Mouse (Mus musculus) CD4-positive, CD25-positive, alpha-beta regulatory T cell, adult 2 months (primary cell): Measurements from ENCODE around the gene Shroom3.

ENCODE experiments used
- DNase-seq: peaks from one replicate; pipeline ENCODE4 v3.0.0-alpha.2; 2012; ENCODE audit warnings: low read depth, low spot score

Shroom3 gene

DNA sequence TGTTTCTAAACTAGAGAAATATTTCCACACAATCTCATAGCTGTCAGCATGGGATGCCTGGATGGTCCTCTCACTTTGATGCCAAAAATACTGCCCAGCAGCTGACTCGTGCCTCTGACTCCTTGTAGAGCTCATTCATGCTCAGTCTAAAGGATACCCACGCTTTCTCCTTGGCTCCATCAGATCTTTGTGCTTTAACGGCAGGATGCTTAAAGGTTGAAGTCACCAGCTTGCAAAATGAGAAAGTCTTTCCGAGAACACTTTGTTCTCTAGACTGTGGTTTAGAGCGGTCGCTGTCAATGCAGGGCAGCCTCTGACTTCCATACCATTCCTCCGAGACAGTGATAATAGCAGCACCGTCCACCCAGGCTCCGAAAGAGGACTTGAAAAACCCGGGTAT, 249.8 kb downstream of the Shroom3 start:
- no peak for DNase-seq

- DNase-seq, result no peak
These were observed 250.5 kb downstream of the Shroom3 start for GRCm38 (mm10) chr5:92933599-92934217.

GRCm38 (mm10) chr5:92934269-92934939, 251.2 kb downstream of the Shroom3 start:
- DNase-seq, result no peak

- no peak for DNase-seq
These were observed 252.6 kb downstream of the Shroom3 start for GRCm38 (mm10) chr5:92935883-92936282.

DNA sequence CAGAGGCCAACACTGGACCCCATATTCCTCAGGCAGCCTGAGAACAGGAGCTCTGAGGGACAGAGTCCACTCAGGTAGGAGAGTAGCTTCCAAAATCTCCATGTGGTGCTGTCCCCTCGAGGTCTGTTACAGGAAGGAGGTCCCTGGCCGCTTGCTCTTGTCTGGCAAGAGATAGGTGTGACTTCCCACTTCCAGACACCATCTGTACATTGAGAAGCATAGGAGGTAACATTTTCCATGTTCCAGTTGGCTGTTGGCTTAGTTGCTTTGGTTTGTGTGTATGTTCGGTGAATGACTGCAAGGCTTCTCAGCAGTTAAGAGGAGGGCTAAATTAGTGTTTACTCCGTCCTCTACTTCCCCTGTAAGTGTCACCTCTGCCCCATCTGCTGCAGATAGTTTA, 254.5 kb downstream of the Shroom3 start:
- no peak for DNase-seq

- DNase-seq, result no peak
These were observed 256.2 kb downstream of the Shroom3 start for GRCm38 (mm10) chr5:92939246-92939995.

DNA sequence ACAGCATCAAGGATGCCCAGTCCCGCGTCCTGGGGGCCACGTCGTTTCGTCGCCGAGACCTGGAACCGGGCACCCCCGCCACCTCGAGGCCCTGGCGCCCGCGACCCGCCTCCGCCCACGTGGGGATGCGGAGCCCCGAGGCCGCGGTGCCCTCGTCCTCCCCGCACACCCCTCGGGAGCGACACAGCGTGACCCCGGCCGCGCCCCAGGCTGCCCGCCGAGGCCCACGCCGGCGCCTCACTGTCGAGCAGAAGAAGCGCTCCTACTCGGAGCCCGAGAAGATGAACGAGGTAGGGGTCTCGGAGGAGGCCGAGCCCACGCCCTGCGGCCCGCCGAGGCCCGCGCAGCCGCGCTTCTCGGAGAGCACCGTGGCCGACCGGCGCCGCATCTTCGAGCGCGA, 258.9 kb downstream of the Shroom3 start:
- DNase-seq, result no peak

- DNase-seq, result no peak
These were observed 259.3 kb downstream of the Shroom3 start for GRCm38 (mm10) chr5:92942577-92942976.

DNA sequence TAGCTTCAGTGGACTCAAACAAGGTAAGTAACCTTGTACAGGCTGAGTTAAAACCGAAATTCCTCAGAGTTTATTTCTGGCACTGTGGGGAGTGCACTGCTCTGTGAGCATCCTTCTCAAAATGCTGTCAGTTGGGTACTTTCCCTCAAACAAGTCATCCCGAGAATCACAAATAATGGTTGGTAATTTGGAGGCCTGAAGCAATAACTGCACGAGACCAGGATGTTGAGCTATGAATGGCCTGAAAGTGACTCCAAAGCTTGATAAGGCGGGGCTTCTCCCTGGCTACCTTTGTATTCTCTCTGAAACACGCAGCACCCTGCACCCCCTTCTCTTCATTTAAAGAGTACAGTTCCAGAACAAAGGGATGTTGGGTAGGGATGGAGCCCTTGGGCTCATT, 261.6 kb downstream of the Shroom3 start:
- no peak for DNase-seq

DNA sequence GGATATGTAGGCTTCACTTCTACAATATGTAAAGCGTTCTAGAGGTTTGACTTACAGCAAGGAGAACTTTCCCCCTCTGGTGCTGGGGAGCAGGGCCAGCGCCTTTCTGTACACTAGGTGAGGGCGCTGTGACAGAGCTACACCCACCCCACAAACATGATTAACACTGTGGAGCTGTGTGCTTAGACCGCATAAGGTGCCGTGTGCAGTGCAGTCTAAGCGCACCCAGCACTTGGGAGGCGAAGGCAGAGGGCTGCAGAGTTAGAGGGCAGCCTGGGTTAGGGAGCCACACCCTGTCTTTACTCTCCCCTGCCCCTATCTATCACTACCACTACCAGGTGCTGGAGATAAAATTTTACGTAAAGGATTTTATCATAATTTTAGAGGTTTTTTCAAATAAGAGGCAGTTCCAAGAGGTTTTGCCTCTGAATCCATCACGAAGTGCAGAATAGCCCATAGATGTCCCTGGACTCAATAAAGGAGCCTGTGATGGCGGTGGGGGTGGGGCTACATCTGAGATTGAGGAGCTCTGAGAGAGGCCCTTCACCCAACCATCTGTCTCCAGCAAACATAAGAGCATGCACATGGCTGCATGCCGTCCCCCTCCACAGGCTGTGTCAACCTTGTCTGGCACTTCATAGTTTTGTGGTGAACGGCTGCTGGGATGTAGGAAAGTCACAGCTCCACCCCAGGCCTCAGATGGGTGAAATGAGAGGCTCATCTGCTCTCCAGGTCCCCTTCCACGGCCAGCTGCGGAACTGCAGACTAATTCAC, 265.9 kb downstream of the Shroom3 start:
- no peak for DNase-seq

- no peak for DNase-seq
These were observed 267.3 kb downstream of the Shroom3 start for GRCm38 (mm10) chr5:92950583-92950982.

GRCm38 (mm10) chr5:92951079-92951478, 267.8 kb downstream of the Shroom3 start:
- DNase-seq, result no peak

DNA sequence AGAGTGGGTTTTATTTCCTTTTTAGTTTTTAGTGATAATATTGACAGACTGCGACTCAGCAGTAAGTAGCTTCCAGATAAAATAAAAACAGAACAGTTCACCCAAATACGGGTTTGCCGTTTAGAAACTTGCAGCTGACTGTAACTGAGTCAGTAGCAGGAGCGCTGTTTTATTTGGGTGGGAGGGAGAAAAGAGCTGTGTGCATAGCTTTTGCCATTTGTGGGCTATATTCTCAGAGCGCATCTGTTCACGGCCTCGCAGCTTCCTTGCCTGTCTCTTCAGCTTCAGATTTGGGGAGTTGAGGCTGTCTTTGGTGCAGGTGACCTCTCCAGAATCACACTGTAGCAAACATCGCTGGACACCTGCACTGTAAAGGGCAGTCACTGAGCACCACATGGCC, 270.6 kb downstream of the Shroom3 start:
- DNase-seq, result no peak

GRCm38 (mm10) chr5:92954323-92954722, 271.1 kb downstream of the Shroom3 start:
- no peak for DNase-seq

GRCm38 (mm10) chr5:92954827-92955475, 271.7 kb downstream of the Shroom3 start:
- DNase-seq, result no peak

GRCm38 (mm10) chr5:92959287-92959686, 276.1 kb downstream of the Shroom3 start:
- no peak for DNase-seq

GRCm38 (mm10) chr5:92959708-92960107, 276.5 kb downstream of the Shroom3 start:
- no peak for DNase-seq

DNA sequence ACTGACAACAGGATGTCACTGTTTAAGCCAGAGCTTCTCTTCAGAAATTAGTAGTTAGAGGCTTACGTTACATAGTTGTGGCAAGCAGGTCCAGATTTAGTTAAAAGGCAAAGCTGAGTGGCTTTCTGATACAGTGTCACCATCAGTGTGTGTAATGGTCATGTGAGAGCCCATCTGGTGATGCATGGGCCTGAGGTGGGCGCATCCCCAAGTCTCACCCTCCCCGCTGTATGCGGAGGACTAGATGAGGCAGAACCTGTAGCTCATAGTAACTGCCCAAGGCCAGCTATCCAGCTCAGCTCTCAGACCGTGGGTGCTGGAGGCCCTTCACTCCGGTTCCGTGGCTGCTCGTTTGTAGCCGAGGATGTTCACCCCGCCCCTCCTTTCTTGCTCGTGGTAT, 278.1 kb downstream of the Shroom3 start:
- DNase-seq, result no peak

DNA sequence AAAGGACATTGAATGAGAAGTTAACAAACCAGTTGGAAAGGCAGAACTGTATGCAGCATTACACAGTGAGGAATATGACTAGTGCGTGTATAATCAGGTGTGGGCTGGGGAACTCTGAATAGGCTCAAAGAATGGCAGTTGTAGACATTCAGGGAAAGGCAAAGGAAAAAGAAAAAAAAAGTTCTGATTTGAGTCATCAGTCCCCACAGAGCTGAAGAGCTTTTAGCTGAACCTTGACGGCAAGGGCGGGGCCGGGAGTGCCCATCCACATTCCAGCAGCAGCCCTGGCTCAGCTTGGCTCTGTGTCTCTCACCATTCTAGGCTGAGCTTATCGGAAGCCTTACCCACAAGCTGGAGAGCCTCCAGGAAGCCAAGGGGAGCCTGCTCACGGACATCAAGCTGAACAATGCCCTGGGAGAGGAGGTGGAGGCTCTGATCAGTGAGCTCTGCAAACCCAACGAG, 278.6 kb downstream of the Shroom3 start:
- DNase-seq, result no peak

GRCm38 (mm10) chr5:92964691-92965090, 281.5 kb downstream of the Shroom3 start:
- DNase-seq, result no peak

- no peak for DNase-seq
These were observed 283.9 kb downstream of the Shroom3 start for GRCm38 (mm10) chr5:92967143-92967542.
